Mouse (Mus musculus): Measurements from ENCODE around the gene Zfp866.
A peak's percentile ranks its signal among the peaks of the same experiment; 100 is the strongest.

The Zfp866 gene

DNA sequence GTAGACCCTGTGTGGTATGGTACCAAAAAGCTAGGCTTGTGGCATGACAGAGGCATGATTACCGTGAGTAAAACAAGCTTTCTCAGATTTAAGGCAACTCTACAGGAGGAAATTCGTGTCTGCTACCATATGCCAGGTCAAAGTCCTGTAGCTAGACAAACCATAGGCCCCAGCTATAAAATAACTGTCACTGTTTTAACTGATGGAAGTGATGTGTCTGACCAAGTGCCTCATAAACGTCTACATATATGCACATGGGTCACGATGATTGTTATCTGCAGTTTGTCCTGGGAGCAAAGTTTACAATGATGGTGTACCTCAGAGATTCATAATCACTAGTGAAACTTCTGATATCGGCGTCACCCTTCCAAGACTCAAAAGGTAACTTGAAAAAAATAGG is 50.2 kb downstream of the Zfp866 start:
- ATAC-seq (ENCODE audit: insufficient number of reproducible peaks, low FRiP score, low TSS enrichment): no peak

DNA sequence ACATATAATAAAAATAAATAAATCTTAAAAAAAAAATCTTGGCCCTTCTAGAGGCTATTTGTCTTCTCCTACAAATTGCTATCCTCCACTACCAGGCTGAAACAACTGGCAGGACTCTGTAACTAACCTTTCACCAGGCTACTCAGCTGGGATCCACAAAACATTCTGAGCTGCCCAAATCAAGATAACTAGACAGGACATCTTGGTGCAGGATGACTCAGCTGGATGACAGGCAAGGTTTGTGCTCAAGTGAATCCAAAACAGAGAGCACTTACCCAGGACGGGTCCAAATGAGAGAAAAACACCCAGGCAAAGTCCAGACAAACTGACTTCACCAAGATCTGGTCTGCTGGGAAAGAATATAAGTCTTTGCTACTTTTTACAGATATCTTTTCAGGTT is 55.5 kb downstream of the Zfp866 start:
- no peak for ATAC-seq (ENCODE audit: insufficient number of reproducible peaks, low FRiP score, low TSS enrichment)

DNA sequence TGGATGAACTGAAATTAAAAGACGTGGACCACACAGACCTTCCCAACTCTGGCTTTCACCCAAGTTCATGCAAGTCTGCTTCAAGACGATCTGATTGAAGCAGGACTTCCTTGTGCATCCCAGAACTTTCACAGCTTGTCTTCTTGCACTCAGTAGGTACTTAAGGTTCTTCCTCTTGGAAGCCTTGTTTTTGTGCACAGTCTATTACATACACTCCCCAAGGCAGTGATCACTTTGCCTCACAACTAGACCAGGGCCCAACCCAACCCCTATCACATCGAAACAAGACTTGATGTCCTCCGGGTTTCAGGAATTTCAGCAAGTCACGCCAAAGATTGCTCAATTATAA is 73.8 kb downstream of the Zfp866 start:
- ATAC-seq (ENCODE audit: insufficient number of reproducible peaks, low FRiP score, low TSS enrichment): peak; percentile 27; the same call in 1 of the 2 replicates

DNA sequence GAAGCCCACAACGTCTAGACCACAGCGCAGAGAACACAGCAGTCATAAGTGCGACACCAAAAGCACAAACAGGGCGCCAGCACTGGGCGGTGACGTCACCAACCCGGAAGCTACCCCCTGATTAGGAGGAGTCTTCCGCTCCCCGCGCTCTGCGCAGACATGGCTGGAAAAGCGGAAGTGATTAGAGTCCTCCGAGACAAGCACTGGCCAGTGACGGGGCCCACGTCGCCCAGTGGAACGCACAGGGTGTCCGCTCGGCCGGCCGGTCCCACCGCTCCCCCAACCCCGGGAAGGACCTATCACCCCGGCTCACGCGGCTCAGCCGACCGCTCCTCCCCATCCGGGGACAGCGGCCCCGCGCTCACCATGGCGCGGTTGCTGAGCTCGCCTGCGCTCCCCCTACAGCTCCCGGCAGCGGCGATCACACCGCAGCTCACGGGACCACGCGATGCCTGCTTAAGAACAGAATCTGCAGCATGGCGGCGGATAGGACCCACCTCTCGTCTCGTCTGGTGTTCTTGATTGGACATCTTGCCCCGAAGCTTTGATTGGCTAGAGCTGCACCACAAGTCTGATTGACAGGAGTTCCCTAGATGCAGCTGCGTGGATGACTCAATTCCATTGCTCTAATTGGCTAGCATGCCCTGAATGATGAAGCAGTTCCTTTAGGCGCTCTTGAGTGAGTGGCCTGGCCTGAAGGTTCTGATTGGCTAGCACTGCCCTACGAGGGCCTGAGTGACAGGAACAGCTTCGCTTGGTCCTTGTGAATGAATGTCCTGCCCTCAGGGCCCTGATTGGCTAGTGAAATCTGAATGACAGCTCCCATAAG is 74.4 kb downstream of the Zfp866 start:
- ATAC-seq (ENCODE audit: insufficient number of reproducible peaks, low FRiP score, low TSS enrichment): peak; percentile 99

DNA sequence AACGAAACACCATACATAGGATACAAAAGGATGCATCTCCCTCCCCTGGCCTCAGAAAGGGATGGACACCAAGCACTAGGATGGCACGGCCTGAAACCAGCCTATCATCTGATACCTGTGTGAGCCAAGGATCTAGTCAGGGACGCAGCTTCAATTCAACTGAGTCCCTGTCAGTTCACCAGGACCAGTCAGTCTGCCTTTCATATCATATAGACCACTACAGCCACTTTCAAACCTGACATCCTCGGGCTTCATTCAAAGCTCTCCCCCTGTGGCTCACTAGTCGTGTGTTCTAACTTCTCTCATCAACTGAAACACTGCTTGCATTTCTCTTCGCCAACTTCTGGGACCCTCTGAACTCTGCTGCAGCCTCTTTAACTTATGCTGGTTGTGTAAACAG is 75.6 kb downstream of the Zfp866 start:
- ATAC-seq (ENCODE audit: insufficient number of reproducible peaks, low FRiP score, low TSS enrichment): no peak

DNA sequence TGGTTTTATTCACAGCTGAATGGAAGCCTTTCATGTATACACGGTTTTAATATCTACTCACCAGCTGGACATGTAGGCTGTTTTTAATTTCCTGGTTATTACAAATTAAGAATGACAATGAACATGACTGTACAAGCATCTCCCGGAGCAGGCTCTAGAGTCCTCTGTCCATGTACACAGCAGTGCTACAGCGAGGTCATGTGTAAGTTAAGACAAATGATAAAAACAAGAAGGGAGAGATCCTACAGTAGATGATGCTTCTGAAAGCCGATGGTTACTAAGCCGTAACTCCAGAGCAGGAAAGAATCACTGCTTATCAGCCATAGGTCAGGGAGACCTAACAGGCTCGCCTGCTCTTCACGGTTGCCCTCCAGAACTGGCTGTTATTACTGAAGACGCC is 77.5 kb downstream of the Zfp866 start:
- no peak for ATAC-seq (ENCODE audit: insufficient number of reproducible peaks, low FRiP score, low TSS enrichment)
